Mouse (Mus musculus): ENCODE data around the gene Gna11.

DNA sequence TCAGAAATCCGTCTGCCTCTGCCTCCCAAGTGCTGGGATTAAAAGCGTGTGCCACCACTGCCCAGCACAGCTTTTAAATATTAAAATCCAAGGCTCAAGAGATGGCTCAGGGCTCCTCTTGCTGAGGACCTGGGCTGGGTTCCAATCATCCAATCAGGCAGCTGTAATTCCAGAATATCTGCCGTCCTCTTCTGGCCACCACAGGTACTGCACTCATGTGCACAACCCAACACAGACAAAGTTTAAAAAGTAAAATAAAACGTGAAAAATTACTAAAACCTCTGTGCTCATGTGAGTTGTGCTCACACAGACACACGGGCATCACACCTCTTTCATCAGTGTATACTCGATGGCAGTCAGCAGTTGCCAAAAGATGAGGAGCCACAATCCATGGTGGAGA lies 8.3 kb downstream of the Gna11 start:
- TF ChIP-seq POLR2A (IDR thresholded peaks at IDR 0.05; ENCODE audit: low read depth, low read length) = no peak
- no peak for TF ChIP-seq CTCF (IDR thresholded peaks at IDR 0.05; ENCODE audit: extremely low read depth, insufficient read depth, insufficient read length, insufficient replicate concordance)
